Mouse (Mus musculus): ENCODE data around the gene Ghsr. TPM values are rescaled to one million over a fixed set of nuclear protein-coding genes. Genes with fewer than 3 reads are reported as not detected.

The Ghsr gene
- polyA plus RNA-seq, 1 experiment from 2014 or later, result not detected

DNA sequence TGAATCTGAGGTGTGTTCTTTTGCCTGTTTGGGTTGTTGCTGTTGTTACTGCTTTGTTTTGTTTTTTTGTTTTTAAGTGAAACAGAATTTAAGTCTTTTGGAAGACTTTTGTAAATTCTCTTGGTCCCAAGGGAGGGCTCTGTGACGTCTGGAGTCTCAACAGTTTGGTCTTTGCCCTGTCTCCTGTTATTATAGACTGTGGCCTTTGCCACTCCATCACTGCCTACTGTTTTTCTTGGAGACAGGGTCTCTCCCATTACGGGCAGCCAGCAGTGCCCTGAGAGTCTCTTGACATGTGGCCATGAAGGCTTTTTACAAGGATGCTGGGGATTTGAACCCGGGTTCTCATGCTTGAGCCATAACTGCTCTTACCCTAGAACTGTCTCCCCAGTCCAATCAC is 32.3 kb upstream of the Ghsr start:
- Histone ChIP-seq H3K4me1 (replicated peaks; ENCODE audit: control insufficient read depth, insufficient read depth, low read length) (no peaks in the 10 kb centered on the region), H3K4me2 (replicated peaks; ENCODE audit: low read depth) (no peak overlapping the region), H3K27ac (ENCODE audit: low read depth, low read length) (no peak overlapping the region), H3K36me3 (ENCODE audit: control insufficient read depth, insufficient read depth) (no peaks in the 10 kb centered on the region), H3K9me3 (ENCODE audit: control insufficient read depth) (no peaks in the 10 kb centered on the region), H3K27me3 (replicated peaks; ENCODE audit: control insufficient read depth, insufficient read depth, low read length) (no peaks in the 10 kb centered on the region), H3K9ac (ENCODE audit: low read depth, low read length) (no peak overlapping the region), H3K4me3 (ENCODE audit: low read depth, low read length) (no peak overlapping the region)
- WGBS, result 69% methylated on average over 3 of the region's 3 CpGs
- no peak for ATAC-seq
- TF ChIP-seq CTCF (IDR thresholded peaks at IDR 0.05; ENCODE audit: low read depth), result no peak

DNA sequence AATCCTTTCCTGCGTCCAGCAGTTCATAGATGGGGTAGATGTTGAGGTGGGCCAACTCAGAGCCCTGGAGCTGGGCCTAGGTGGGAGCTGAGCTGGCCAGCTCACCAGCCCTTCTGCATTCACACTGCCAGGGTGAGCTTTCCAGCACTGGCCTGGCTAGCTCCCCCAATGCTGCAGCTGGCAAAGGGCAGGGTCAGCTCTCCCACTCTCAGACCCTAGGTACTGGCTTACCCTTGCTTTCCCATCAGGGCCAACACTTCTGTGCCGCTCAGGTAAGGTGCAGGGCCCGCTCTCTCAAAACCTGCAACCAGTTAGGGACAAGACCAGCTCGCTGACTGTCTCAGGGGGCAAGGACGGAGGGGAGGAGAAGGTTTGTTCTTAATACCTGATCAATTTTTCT is 30.4 kb upstream of the Ghsr start:
- no peaks in the 10 kb centered on the region for H3K4me1 ChIP-seq (replicated peaks; ENCODE audit: control insufficient read depth, insufficient read depth, low read length)
- WGBS, result 90% methylated on average over 5 of the region's 5 CpGs
- H3K36me3 ChIP-seq (ENCODE audit: control insufficient read depth, insufficient read depth), result no peaks in the 10 kb centered on the region
- H3K4me3 ChIP-seq (ENCODE audit: low read depth, low read length), result no peak overlapping the region
- H3K9ac ChIP-seq (ENCODE audit: low read depth, low read length), result no peak overlapping the region
- no peak overlapping the region for H3K4me2 ChIP-seq (replicated peaks; ENCODE audit: low read depth)
- H3K27me3 ChIP-seq (replicated peaks; ENCODE audit: control insufficient read depth, insufficient read depth, low read length), result no peaks in the 10 kb centered on the region
- no peak for ATAC-seq
- no peaks in the 10 kb centered on the region for H3K9me3 ChIP-seq (ENCODE audit: control insufficient read depth)
- no peak overlapping the region for H3K27ac ChIP-seq (ENCODE audit: low read depth, low read length)
- TF ChIP-seq CTCF (IDR thresholded peaks at IDR 0.05; ENCODE audit: low read depth), result no peak

DNA sequence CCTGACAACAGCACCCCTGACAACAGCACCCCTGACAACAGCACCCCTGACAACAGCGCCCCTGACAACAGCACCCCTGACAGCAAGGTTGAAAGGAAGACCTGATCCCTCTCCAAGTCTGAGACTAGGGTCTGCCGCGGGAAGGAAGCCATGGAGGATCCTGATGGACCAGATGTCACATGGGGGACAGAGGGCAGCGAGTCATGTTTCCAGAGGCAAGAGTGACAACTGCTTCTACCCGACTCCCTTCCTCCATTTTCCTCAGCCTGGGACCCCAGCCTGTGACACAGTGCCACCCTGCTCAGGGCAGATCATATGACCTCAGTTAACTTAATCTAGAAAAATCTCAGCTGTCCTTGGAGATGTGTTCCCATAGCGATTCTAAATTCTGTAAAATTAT is 28.7 kb upstream of the Ghsr start:
- WGBS, result 59% methylated on average over 6 of the region's 6 CpGs
- H3K36me3 ChIP-seq (ENCODE audit: control insufficient read depth, insufficient read depth), result no peaks in the 10 kb centered on the region
- H3K9ac ChIP-seq (ENCODE audit: low read depth, low read length), result no peak overlapping the region
- H3K4me1 ChIP-seq (replicated peaks; ENCODE audit: control insufficient read depth, insufficient read depth, low read length), result no peaks in the 10 kb centered on the region
- H3K27me3 ChIP-seq (replicated peaks; ENCODE audit: control insufficient read depth, insufficient read depth, low read length), result no peaks in the 10 kb centered on the region
- no peak overlapping the region for H3K4me3 ChIP-seq (ENCODE audit: low read depth, low read length)
- no peak for TF ChIP-seq CTCF (IDR thresholded peaks at IDR 0.05; ENCODE audit: low read depth)
- no peak for ATAC-seq
- H3K27ac ChIP-seq (ENCODE audit: low read depth, low read length), result no peak overlapping the region
- H3K9me3 ChIP-seq (ENCODE audit: control insufficient read depth), result no peaks in the 10 kb centered on the region
- H3K4me2 ChIP-seq (replicated peaks; ENCODE audit: low read depth), result no peak overlapping the region

DNA sequence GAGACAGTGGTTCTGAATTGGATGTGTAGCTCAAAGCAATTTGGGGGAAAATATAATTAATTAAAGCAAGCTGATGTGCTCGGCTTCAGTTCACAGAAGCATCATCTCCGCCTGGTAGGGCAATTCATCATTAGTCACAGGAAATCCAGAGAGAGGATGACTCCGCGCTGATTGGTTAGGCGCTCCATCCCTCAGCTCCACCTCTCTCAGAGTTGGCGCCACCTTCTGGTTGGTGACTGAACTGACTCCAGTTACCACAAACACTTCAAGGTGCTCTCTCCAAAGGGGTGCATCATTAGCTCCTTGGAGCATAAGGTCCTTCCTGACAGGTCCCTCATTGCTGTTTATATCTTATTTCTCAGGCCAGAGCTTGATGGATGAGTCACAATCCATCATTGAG is 25.6 kb upstream of the Ghsr start:
- WGBS, result 48% methylated on average over 6 of the region's 6 CpGs
- H3K9ac ChIP-seq (ENCODE audit: low read depth, low read length), result no peak overlapping the region
- H3K9me3 ChIP-seq (ENCODE audit: control insufficient read depth), result no peaks in the 10 kb centered on the region
- ATAC-seq, result 0 out of 2 replicates have a peak, but pooled peaks have one; percentile 25
- H3K27me3 ChIP-seq (replicated peaks; ENCODE audit: control insufficient read depth, insufficient read depth, low read length), result no peaks in the 10 kb centered on the region
- H3K36me3 ChIP-seq (ENCODE audit: control insufficient read depth, insufficient read depth), result no peaks in the 10 kb centered on the region
- no peak overlapping the region for H3K27ac ChIP-seq (ENCODE audit: low read depth, low read length)
- H3K4me3 ChIP-seq (ENCODE audit: low read depth, low read length), result no peak overlapping the region
- H3K4me2 ChIP-seq (replicated peaks; ENCODE audit: low read depth), result no peak overlapping the region
- peak; percentile 75 for TF ChIP-seq CTCF (IDR thresholded peaks at IDR 0.05; ENCODE audit: low read depth)
- no peaks in the 10 kb centered on the region for H3K4me1 ChIP-seq (replicated peaks; ENCODE audit: control insufficient read depth, insufficient read depth, low read length)

DNA sequence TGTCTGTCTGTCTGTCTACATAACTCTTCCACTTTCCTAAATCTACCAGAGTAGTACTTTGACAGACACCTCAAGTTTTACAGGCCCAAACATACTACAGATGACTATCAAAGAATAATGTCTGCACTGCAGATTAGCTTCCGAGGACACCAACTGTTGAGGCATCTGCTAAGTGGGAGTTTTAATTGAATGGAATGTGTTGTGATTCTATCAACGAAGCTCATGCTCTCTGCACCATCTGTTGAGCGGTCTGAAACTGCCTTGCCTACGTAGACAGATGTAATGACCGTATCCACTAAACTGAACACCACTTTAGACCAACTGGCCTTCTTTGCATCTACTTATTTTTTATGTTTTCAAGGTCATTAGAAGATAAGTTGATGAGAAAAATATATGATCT is 22.7 kb upstream of the Ghsr start:
- Histone ChIP-seq H3K9me3 (ENCODE audit: control insufficient read depth) (no peaks in the 10 kb centered on the region), H3K4me2 (replicated peaks; ENCODE audit: low read depth) (no peak overlapping the region), H3K4me1 (replicated peaks; ENCODE audit: control insufficient read depth, insufficient read depth, low read length) (no peaks in the 10 kb centered on the region), H3K36me3 (ENCODE audit: control insufficient read depth, insufficient read depth) (no peaks in the 10 kb centered on the region), H3K9ac (ENCODE audit: low read depth, low read length) (no peak overlapping the region), H3K27ac (ENCODE audit: low read depth, low read length) (no peak overlapping the region), H3K4me3 (ENCODE audit: low read depth, low read length) (no peak overlapping the region), H3K27me3 (replicated peaks; ENCODE audit: control insufficient read depth, insufficient read depth, low read length) (no peaks in the 10 kb centered on the region)
- ATAC-seq, result no peak
- WGBS, result 83% methylated on average over 5 of the region's 5 CpGs
- no peak for TF ChIP-seq CTCF (IDR thresholded peaks at IDR 0.05; ENCODE audit: low read depth)

DNA sequence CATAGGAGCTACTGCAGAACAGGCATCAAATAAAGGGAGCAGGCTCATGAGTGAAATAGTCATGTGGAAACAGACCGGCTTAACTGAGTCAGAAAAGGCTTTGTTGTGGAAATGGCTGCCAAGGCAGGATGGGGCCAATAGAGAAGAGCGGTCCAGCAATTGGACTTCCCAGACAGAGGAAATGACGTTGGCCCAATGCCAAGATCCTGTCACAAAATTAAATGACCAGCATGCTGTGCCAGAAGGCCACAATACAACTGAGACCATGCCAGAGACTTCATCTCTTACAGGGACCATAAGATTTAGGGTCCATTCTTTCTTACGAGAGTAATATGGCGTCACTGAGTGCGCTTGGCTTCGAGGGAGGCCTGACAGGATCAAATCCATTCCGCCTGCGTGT is 20.0 kb upstream of the Ghsr start:
- ATAC-seq, result no peak
- H3K27me3 ChIP-seq (replicated peaks; ENCODE audit: control insufficient read depth, insufficient read depth, low read length), result no peaks in the 10 kb centered on the region
- no peak overlapping the region for H3K9ac ChIP-seq (ENCODE audit: low read depth, low read length)
- no peak overlapping the region for H3K4me2 ChIP-seq (replicated peaks; ENCODE audit: low read depth)
- no peak overlapping the region for H3K27ac ChIP-seq (ENCODE audit: low read depth, low read length)
- H3K4me3 ChIP-seq (ENCODE audit: low read depth, low read length), result no peak overlapping the region
- no peak for TF ChIP-seq CTCF (IDR thresholded peaks at IDR 0.05; ENCODE audit: low read depth)
- H3K4me1 ChIP-seq (replicated peaks; ENCODE audit: control insufficient read depth, insufficient read depth, low read length), result no peaks in the 10 kb centered on the region
- WGBS, result 74% methylated on average over 9 of the region's 9 CpGs
- no peaks in the 10 kb centered on the region for H3K9me3 ChIP-seq (ENCODE audit: control insufficient read depth)
- H3K36me3 ChIP-seq (ENCODE audit: control insufficient read depth, insufficient read depth), result no peaks in the 10 kb centered on the region

GRCm38 (mm10) chr3:27359100-27359720 is 11.9 kb upstream of the Ghsr start:
- ATAC-seq, result no peak
- Histone ChIP-seq H3K27ac (ENCODE audit: low read depth, low read length) (no peak overlapping the region), H3K4me2 (replicated peaks; ENCODE audit: low read depth) (no peak overlapping the region), H3K4me1 (replicated peaks; ENCODE audit: control insufficient read depth, insufficient read depth, low read length) (no peaks in the 10 kb centered on the region), H3K36me3 (ENCODE audit: control insufficient read depth, insufficient read depth) (no peaks in the 10 kb centered on the region), H3K9me3 (ENCODE audit: control insufficient read depth) (no peaks in the 10 kb centered on the region), H3K4me3 (ENCODE audit: low read depth, low read length) (no peak overlapping the region), H3K27me3 (replicated peaks; ENCODE audit: control insufficient read depth, insufficient read depth, low read length) (no peaks in the 10 kb centered on the region), H3K9ac (ENCODE audit: low read depth, low read length) (no peak overlapping the region)
- WGBS, result 88% methylated on average over 2 of the region's 2 CpGs
- no peak for TF ChIP-seq CTCF (IDR thresholded peaks at IDR 0.05; ENCODE audit: low read depth)
